Mouse (Mus musculus) myocyte (in vitro differentiated cells): ENCODE results near the gene Zswim4.

Experiments used
- E2F4 ChIP-seq: IDR thresholded peaks from one replicate; pipeline ENCODE4 v1.6.1; 2011; ENCODE audit warnings: mild to moderate bottlenecking, control low read depth, moderate library complexity; ENCODE audit not compliant: insufficient read depth
- MYOD1 ChIP-seq, 3 experiments: IDR thresholded peaks; one replicate each; pipeline ENCODE4 v1.6.1; 2011; ENCODE audit warnings: control low read depth in 2 of 3, low read depth in 2 of 3, mild to moderate bottlenecking in 2 of 3, moderate library complexity in 1 of 3; ENCODE audit not compliant: insufficient read length in 2 of 3, control insufficient read depth in 1 of 3
- POLR2A ChIP-seq: IDR thresholded peaks from one replicate; pipeline ENCODE4 v1.6.1; 2011; ENCODE audit warnings: low read depth, mild to moderate bottlenecking, control low read depth, moderate library complexity; ENCODE audit not compliant: insufficient read length
- REST ChIP-seq: IDR thresholded peaks from one replicate; pipeline ENCODE4 v1.6.1; 2011; ENCODE audit warnings: mild to moderate bottlenecking, control low read depth, moderate library complexity; ENCODE audit not compliant: insufficient read depth, insufficient read length

GRCm38 (mm10) chr8:84198871-84199270, 38.0 kb downstream of the Zswim4 start:
- TF ChIP-seq MYOD1 (IDR thresholded peaks at IDR 0.05; ENCODE audit: control insufficient read depth in 1 of 3, insufficient read length in 2 of 3, low read depth in 2 of 3) = no peak
- no peak for TF ChIP-seq POLR2A
- no peak for TF ChIP-seq E2F4
- no peak for TF ChIP-seq REST
